Mouse (Mus musculus): ENCODE measurements at regions not wholly inside any gene's neighbourhood (a gene's known extent, or its start where the extent isn't known, plus 50 kb on each side); places are given as distances from the start of the nearest gene placed in this dataset.

GRCm38 (mm10) chr11:8727007-8727406 lies 62.7 kb upstream of the Tns3 start:
- ATAC-seq (ENCODE audit: low FRiP score): no peak
- no peak overlapping the region for H3K4me3 ChIP-seq (replicated peaks)
- H3K27ac ChIP-seq (replicated peaks): no peak overlapping the region
- H3K4me2 ChIP-seq: no peak overlapping the region
- WGBS: 96% methylated on average over 5 of the region's 5 CpGs
- H3K4me1 ChIP-seq: no peaks in the 10 kb centered on the region
- H3K27me3 ChIP-seq (replicated peaks): no peaks in the 10 kb centered on the region
- H3K9ac ChIP-seq (replicated peaks): no peak overlapping the region
- no peaks in the 10 kb centered on the region for H3K9me3 ChIP-seq (replicated peaks)
- H3K36me3 ChIP-seq: no peaks in the 10 kb centered on the region

- WGBS: 84% methylated on average over 4 of the region's 4 CpGs
- H3K36me3 ChIP-seq: no peaks in the 10 kb centered on the region
- no peak for ATAC-seq (ENCODE audit: low FRiP score)
- no peaks in the 10 kb centered on the region for H3K4me1 ChIP-seq
- no peak overlapping the region for H3K9ac ChIP-seq (replicated peaks)
- no peak overlapping the region for H3K4me2 ChIP-seq
- H3K9me3 ChIP-seq (replicated peaks): no peaks in the 10 kb centered on the region
- H3K27ac ChIP-seq (replicated peaks): no peak overlapping the region
- H3K27me3 ChIP-seq (replicated peaks): no peaks in the 10 kb centered on the region
- no peak overlapping the region for H3K4me3 ChIP-seq (replicated peaks)
Measured at GRCm38 (mm10) chr11:8725505-8725904, 61.2 kb upstream of the Tns3 start.

GRCm38 (mm10) chr11:8723102-8723640 lies 58.8 kb upstream of the Tns3 start:
- H3K4me3 ChIP-seq (replicated peaks): no peak overlapping the region
- H3K4me1 ChIP-seq: no peaks in the 10 kb centered on the region
- no peaks in the 10 kb centered on the region for H3K27me3 ChIP-seq (replicated peaks)
- no peaks in the 10 kb centered on the region for H3K9me3 ChIP-seq (replicated peaks)
- H3K9ac ChIP-seq (replicated peaks): no peak overlapping the region
- ATAC-seq (ENCODE audit: low FRiP score): no peak
- H3K36me3 ChIP-seq: no peaks in the 10 kb centered on the region
- WGBS: 8% methylated on average over 5 of the region's 5 CpGs
- no peak overlapping the region for H3K4me2 ChIP-seq
- no peak overlapping the region for H3K27ac ChIP-seq (replicated peaks)

GRCm38 (mm10) chr11:8719211-8719966 lies 55.1 kb upstream of the Tns3 start:
- H3K4me2 ChIP-seq: no peak overlapping the region
- no peak for ATAC-seq (ENCODE audit: low FRiP score)
- no peak overlapping the region for H3K9ac ChIP-seq (replicated peaks)
- no peaks in the 10 kb centered on the region for H3K27me3 ChIP-seq (replicated peaks)
- H3K27ac ChIP-seq (replicated peaks): no peak overlapping the region
- no peaks in the 10 kb centered on the region for H3K9me3 ChIP-seq (replicated peaks)
- no peak overlapping the region for H3K4me3 ChIP-seq (replicated peaks)
- no peaks in the 10 kb centered on the region for H3K36me3 ChIP-seq
- 93% methylated on average over 11 of the region's 11 CpGs for WGBS
- H3K4me1 ChIP-seq: 0 out of 2 replicates have a peak, but pooled peaks cover 3% of the 10 kb centered on the region

- Histone ChIP-seq H3K4me3 (replicated peaks) (no peak overlapping the region), H3K4me1 (0 out of 2 replicates have a peak, but pooled peaks cover 3% of the 10 kb centered on the region), H3K9me3 (replicated peaks) (no peaks in the 10 kb centered on the region), H3K36me3 (no peaks in the 10 kb centered on the region), H3K27ac (replicated peaks) (no peak overlapping the region), H3K27me3 (replicated peaks) (no peaks in the 10 kb centered on the region), H3K4me2 (no peak overlapping the region), H3K9ac (replicated peaks) (no peak overlapping the region)
- WGBS: 90% methylated on average over 3 of the region's 3 CpGs
- ATAC-seq (ENCODE audit: low FRiP score): no peak
Measured at GRCm38 (mm10) chr11:8717774-8718173, 53.4 kb upstream of the Tns3 start.

- Histone ChIP-seq H3K9ac (replicated peaks) (no peak overlapping the region), H3K9me3 (replicated peaks) (no peaks in the 10 kb centered on the region), H3K36me3 (no peaks in the 10 kb centered on the region), H3K27me3 (replicated peaks) (no peaks in the 10 kb centered on the region), H3K4me2 (no peak overlapping the region), H3K4me3 (replicated peaks) (no peak overlapping the region), H3K27ac (replicated peaks) (no peak overlapping the region), H3K4me1 (0 out of 2 replicates have a peak, but pooled peaks cover 3% of the 10 kb centered on the region)
- ATAC-seq (ENCODE audit: low FRiP score): no peak
- 86% methylated on average over 5 of the region's 5 CpGs for WGBS
Measured at GRCm38 (mm10) chr11:8716858-8717257, 52.5 kb upstream of the Tns3 start.

GRCm38 (mm10) chr11:8715775-8716174 lies 51.4 kb upstream of the Tns3 start:
- Histone ChIP-seq H3K27me3 (replicated peaks) (no peaks in the 10 kb centered on the region), H3K4me1 (0 out of 2 replicates have a peak, but pooled peaks cover 3% of the 10 kb centered on the region), H3K4me3 (replicated peaks) (no peak overlapping the region), H3K9ac (replicated peaks) (no peak overlapping the region), H3K9me3 (replicated peaks) (no peaks in the 10 kb centered on the region), H3K36me3 (no peaks in the 10 kb centered on the region), H3K27ac (replicated peaks) (no peak overlapping the region), H3K4me2 (no peak overlapping the region)
- 64% methylated on average over 2 of the region's 2 CpGs for WGBS
- no peak for ATAC-seq (ENCODE audit: low FRiP score)

Measured in neural tube, embryonic 15.5 days (tissue).